In the genomic region with DNA sequence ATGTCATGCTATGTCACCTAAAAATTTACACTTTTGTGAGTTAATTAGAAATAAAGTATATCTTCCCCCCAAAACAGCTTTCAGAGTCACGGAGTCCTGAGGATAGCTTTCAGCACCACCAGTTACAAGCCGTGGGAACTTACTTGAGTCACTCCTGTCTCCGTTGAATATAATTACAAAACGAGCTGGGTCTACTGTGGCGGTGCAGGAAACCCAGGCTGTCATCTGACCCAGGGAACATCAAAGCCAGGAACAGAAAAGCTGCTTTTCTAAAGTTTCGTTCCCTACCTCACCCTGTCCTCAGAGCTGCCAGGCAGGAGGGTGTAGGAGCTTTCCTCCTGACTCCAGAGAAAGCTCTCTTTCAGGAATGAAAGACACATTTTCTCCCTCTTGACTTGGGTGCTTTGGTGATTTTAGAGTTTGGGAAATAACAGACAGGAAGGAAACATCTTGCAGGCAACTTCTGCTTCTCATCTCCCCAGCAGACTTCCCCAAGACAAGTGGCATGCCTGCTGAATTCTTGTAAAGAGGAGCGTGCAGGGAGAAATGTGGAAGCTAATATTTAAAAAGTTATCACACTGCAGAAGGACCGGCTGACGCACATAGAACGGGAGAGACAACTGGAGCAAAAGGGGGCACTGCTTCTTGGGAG, we compare ENCODE assay signal across 9 mouse cellular contexts. TPM values are rescaled to one million over a fixed set of nuclear protein-coding genes. Genes with fewer than 3 reads are reported as not detected.
A peak's percentile ranks its signal among the peaks of the same experiment; 100 is the strongest.
DNase-seq lines count a peak whose midpoint lies in the region; ATAC-seq and TF ChIP-seq lines count a peak whose summit lies in the region.
"Had no signal": no experiment of that assay in that cellular context is flagged by ENCODE, and none has a peak within 500 bp of the region (broad histone marks: within the 10 kb centered on the region; RNA-seq: fewer than 3 reads in every experiment).

No protein-coding gene starts in this region.

- TF ChIP-seq POLR2A in small intestine, adult 2 months (IDR thresholded peaks at IDR 0.05; ENCODE audit: low read depth, low read length) = no peak

- no peak overlapping the region for H3K4me2 ChIP-seq in lung, embryonic 14.5 days

- no peak overlapping the region for H3K4me3 ChIP-seq in lung, embryonic 14.5 days (ENCODE audit: low read depth, low read length)
- no peak overlapping the region for H3K4me3 ChIP-seq in small intestine, adult 2 months (ENCODE audit: low read depth, low read length)

- H3K36me3 ChIP-seq in lung, embryonic 14.5 days (ENCODE audit: insufficient read depth) = no peaks in the 10 kb centered on the region
- H3K36me3 ChIP-seq in small intestine, adult 2 months (ENCODE audit: control insufficient read depth, insufficient read depth, low read length) = no peaks in the 10 kb centered on the region

- DNase-seq in lung, embryonic 14.5 days = peak; percentile 22
- no peak for DNase-seq in lung, postnatal 25 days (ENCODE audit: low spot score)
- peak; percentile 30 for DNase-seq in embryo, embryonic 11 days
- DNase-seq in heart, postnatal 10 days = peak; percentile 23 to 31
- no peak for DNase-seq in adrenal gland, adult 8-10 months
- no peak for DNase-seq in MN1 (ENCODE audit: low spot score)
- no peak for DNase-seq in frontal cortex, postnatal 14 days (ENCODE audit: low spot score in 2 of 2)
- DNase-seq: cerebellum, adult 9-11 months had no signal

- TF ChIP-seq CTCF in lung, embryonic 14.5 days (IDR thresholded peaks at IDR 0.05; ENCODE audit: low read depth) = no peak
- no peak for TF ChIP-seq CTCF in small intestine, adult 2 months (IDR thresholded peaks at IDR 0.05; ENCODE audit: extremely low read depth, insufficient read length, insufficient replicate concordance, low read depth, low read length)

- 0 out of 2 replicates have a peak, but pooled peaks cover 6% of the 10 kb centered on the region for H3K4me1 ChIP-seq in lung, embryonic 14.5 days (ENCODE audit: insufficient read depth)
- H3K4me1 ChIP-seq in small intestine, adult 2 months (ENCODE audit: control insufficient read depth, insufficient read depth, insufficient read length, low read length) = peaks cover 2% of the 10 kb centered on the region; the same call in 1 of the 2 replicates

- intact Hi-C loops in heart, postnatal 10 days (cut with DNase I) = no loop called here

- ATAC-seq in lung, embryonic 14.5 days (ENCODE audit: insufficient read depth) = no peak

- H3K27ac ChIP-seq in lung, embryonic 14.5 days (ENCODE audit: low read depth) = no peak overlapping the region
- H3K27ac ChIP-seq in small intestine, adult 2 months (ENCODE audit: insufficient read depth, low read depth, low read length) = peak overlapping the region; percentile 67; the same call in 1 of the 2 replicates

- WGBS in lung, embryonic 14.5 days = 21% methylated on average over 10 of the region's 10 CpGs
- 64% methylated on average over 10 of the region's 10 CpGs for WGBS in small intestine, adult 2 months

- H3K27me3 ChIP-seq in lung, embryonic 14.5 days (ENCODE audit: insufficient read depth, low read length) = no peaks in the 10 kb centered on the region
- no peaks in the 10 kb centered on the region for H3K27me3 ChIP-seq in small intestine, adult 2 months (ENCODE audit: control insufficient read depth, insufficient read depth, low read length)

- no peaks in the 10 kb centered on the region for H3K9me3 ChIP-seq in lung, embryonic 14.5 days (ENCODE audit: low read depth, low read length)

- no peak overlapping the region for H3K9ac ChIP-seq in lung, embryonic 14.5 days

RNA-seq across cellular contexts. Expression of a gene that starts 3.7 kb away (rescaled TPM):
- 37.2 and 39.9 TPM in 2 replicates for polyA plus RNA-seq in lung, embryonic 14.5 days (2014; fragmentation: Nextera tagmentation; extraction: Ambion mirVana)
- 10 to 100 TPM; 11.9 to 14.4 TPM for total RNA-seq in heart, postnatal 10 days (2021)
- polyA plus RNA-seq in small intestine, adult 2 months (2012; rRNA removed) = 7.7 and 39.8 TPM in 2 replicates
- total RNA-seq in adrenal gland, adult 8-10 months (2022) = 10 to 100 TPM; 43.3 to 68.5 (median 55.2) TPM

Comparison
In these comparisons a context has a peak if more than half of its experiments do, and no peak if none do; other contexts are left out.
1. DNase-seq: peak in lung, embryonic 14.5 days (single experiment), embryo, embryonic 11 days (single experiment) and heart, postnatal 10 days (2 of 2); none in lung, postnatal 25 days (single experiment), adrenal gland, adult 8-10 months (single experiment), MN1 (single experiment) and frontal cortex, postnatal 14 days (0 of 2).